ENCODE assay signal across 8 mouse cellular contexts in genomic region chr16:8470603-8471481, GRCm38 (mm10). TPM values are rescaled to one million over a fixed set of nuclear protein-coding genes. Genes with fewer than 3 reads are reported as not detected.
A peak's percentile ranks its signal among the peaks of the same experiment; 100 is the strongest.
DNase-seq lines count a peak whose midpoint lies in the region; ATAC-seq lines count a peak whose summit lies in the region.

TSS of gene Mettl22 (plus strand) at chr16:8470788.

- peak; percentile 82 for ATAC-seq in megakaryocyte progenitor cell, adult 5-6 weeks (replicated peaks; ENCODE audit: poor library complexity)

- peak; percentile 93 for DNase-seq in adipocyte (ENCODE audit: low spot score)
- DNase-seq in embryo, embryonic 10 days (ENCODE audit: low spot score) = peak; percentile 94
- peak; percentile 91 for DNase-seq in gastrocnemius, postnatal 10 days
- peak; percentile 93 for DNase-seq in induced T-regulatory cell, adult 2 months (ENCODE audit: low read depth)
- peak; percentile 77 to 90 for DNase-seq in left cerebral cortex, adult 9 months (ENCODE audit: low spot score in 2 of 2)
- peak; percentile 91 for DNase-seq in right cerebral cortex, postnatal 14 days
- DNase-seq in urinary bladder, postnatal 36 days (ENCODE audit: low spot score in 2 of 2) = peak; percentile 84 to 87

RNA-seq across cellular contexts. Expression of gene Mettl22, which starts in this region (rescaled TPM):
- total RNA-seq in gastrocnemius, postnatal 10 days (2021) = 10 to 100 TPM; 56.5 to 69.3 TPM
- total RNA-seq in megakaryocyte progenitor cell, adult 5-6 weeks (2015) = 12.7 and 19.2 TPM in 2 replicates
- total RNA-seq in megakaryocyte progenitor cell, adult 5-6 weeks (2017) = 8.4 and 15.7 TPM in 2 replicates

Comparison
In these comparisons a context has a peak if more than half of its experiments do, and no peak if none do; other contexts are left out.
1. Peak in every context shown above with its lines: DNase-seq and ATAC-seq.